Mouse (Mus musculus): ENCODE measurements around the gene Gpank1. TPM values are rescaled to one million over a fixed set of nuclear protein-coding genes. Genes with fewer than 3 reads are reported as not detected.

Gene Gpank1
- total and polyA plus RNA-seq, 3 experiments: 40.4 to 44.7 TPM; not detected in 1

- Histone ChIP-seq H3K79me2 (ENCODE audit: control insufficient read depth, insufficient read depth, low read length, poor library complexity) (no peaks in the 10 kb centered on the region), H3K4me3 (ENCODE audit: control insufficient read depth in 1 of 2, insufficient read depth in 1 of 2, low read depth in 2 of 2, low read length in 2 of 2) (no peak within 1 kb of the TSS), H3K27ac (ENCODE audit: control insufficient read depth, low read depth, low read length) (no peak within 1 kb of the TSS), H3K36me3 (ENCODE audit: control insufficient read depth in 1 of 2, insufficient read depth in 2 of 2, low read length in 2 of 2) (peaks cover 0 to 26% of the 10 kb centered on the region in 2 experiments; a peak in 2 of 4 replicates), H3K9me3 (replicated peaks; ENCODE audit: insufficient read depth, low read length) (no peaks in the 10 kb centered on the region), H3K9ac (ENCODE audit: control insufficient read depth, low read depth, low read length, poor library complexity, severe bottlenecking) (no peak within 1 kb of the TSS), H3K27me3 (ENCODE audit: control insufficient read depth in 1 of 2, insufficient read depth in 2 of 2, low read length in 2 of 2) (no peaks in the 10 kb centered on the region), H3K4me1 (ENCODE audit: control insufficient read depth in 1 of 2, insufficient read depth in 2 of 2, low read length in 2 of 2) (peaks cover 18 to 24% of the 10 kb centered on the region in 2 experiments; a peak in 3 of 4 replicates)
- TF ChIP-seq ELF1 (IDR thresholded peaks at IDR 0.05; ENCODE audit: low read depth, low read length): no peak
- no peak for TF ChIP-seq HCFC1 (IDR thresholded peaks at IDR 0.05; ENCODE audit: low read depth, low read length)
- TF ChIP-seq RAD21 (IDR thresholded peaks at IDR 0.05; ENCODE audit: low read depth, low read length): no peak
- TF ChIP-seq CHD1 (IDR thresholded peaks at IDR 0.05; ENCODE audit: low read depth, low read length): no peak
- TF ChIP-seq EP300 (IDR thresholded peaks at IDR 0.05; ENCODE audit: low read depth in 1 of 2, low read length in 2 of 2): no peak
- no peak for TF ChIP-seq JUND (IDR thresholded peaks at IDR 0.05; ENCODE audit: low read depth, low read length)
- no peak for TF ChIP-seq BHLHE40 (IDR thresholded peaks at IDR 0.05; ENCODE audit: borderline replicate concordance, low read depth, low read length)
- no peak for TF ChIP-seq NELFE (IDR thresholded peaks at IDR 0.05; ENCODE audit: low read depth, low read length)
- TF ChIP-seq TBP (IDR thresholded peaks at IDR 0.05; ENCODE audit: low read depth, low read length): no peak
- DNase-seq (ENCODE audit: low read depth, low spot score): no peak
Measured at GRCm38 (mm10) chr17:35108097-35108496, 13.2 kb upstream of the Gpank1 start, which contains the start of gene Ly6g5c. TSS of gene Ly6g5c (plus strand) at chr17:35108279.

- Histone ChIP-seq H3K36me3 (ENCODE audit: control insufficient read depth in 1 of 2, insufficient read depth in 2 of 2, low read length in 2 of 2) (peaks cover 0 to 6% of the 10 kb centered on the region in 2 experiments; a peak in 2 of 4 replicates), H3K9ac (ENCODE audit: control insufficient read depth, low read depth, low read length, poor library complexity, severe bottlenecking) (no peak overlapping the region), H3K27me3 (ENCODE audit: control insufficient read depth in 1 of 2, insufficient read depth in 2 of 2, low read length in 2 of 2) (no peaks in the 10 kb centered on the region), H3K27ac (ENCODE audit: control insufficient read depth, low read depth, low read length) (no peak overlapping the region), H3K9me3 (replicated peaks; ENCODE audit: insufficient read depth, low read length) (no peaks in the 10 kb centered on the region), H3K4me3 (ENCODE audit: control insufficient read depth in 1 of 2, insufficient read depth in 1 of 2, low read depth in 2 of 2, low read length in 2 of 2) (no peak overlapping the region), H3K79me2 (ENCODE audit: control insufficient read depth, insufficient read depth, low read length, poor library complexity) (no peaks in the 10 kb centered on the region), H3K4me1 (ENCODE audit: control insufficient read depth in 1 of 2, insufficient read depth in 2 of 2, low read length in 2 of 2) (peaks cover 0 to 9% of the 10 kb centered on the region in 2 experiments; a peak in 2 of 4 replicates)
- no peak for DNase-seq (ENCODE audit: low read depth, low spot score)
- TF ChIP-seq BHLHE40 (IDR thresholded peaks at IDR 0.05; ENCODE audit: borderline replicate concordance, low read depth, low read length): no peak
- no peak for TF ChIP-seq ELF1 (IDR thresholded peaks at IDR 0.05; ENCODE audit: low read depth, low read length)
- TF ChIP-seq CTCF (IDR thresholded peaks at IDR 0.05 in 2 of 3, conservative IDR thresholded peaks at IDR 0.05 in 1 of 3; ENCODE audit: control insufficient read depth in 1 of 3, insufficient read depth in 1 of 3, low read depth in 2 of 3, low read length in 3 of 3, poor library complexity in 1 of 3, severe bottlenecking in 1 of 3): no peak
- no peak for TF ChIP-seq MEF2A (IDR thresholded peaks at IDR 0.05; ENCODE audit: extremely low read depth, insufficient replicate concordance, low read depth, low read length, poor library complexity, severe bottlenecking)
- no peak for TF ChIP-seq SMC3 (IDR thresholded peaks at IDR 0.05; ENCODE audit: low read depth, low read length)
- no peak for TF ChIP-seq USF2 (IDR thresholded peaks at IDR 0.05; ENCODE audit: borderline replicate concordance in 1 of 2, insufficient read depth in 1 of 2, low read depth in 1 of 2, low read length in 2 of 2)
- TF ChIP-seq POLR2AphosphoS2 (IDR thresholded peaks at IDR 0.05; ENCODE audit: low read length): no peak
- TF ChIP-seq ZNF384 (IDR thresholded peaks at IDR 0.05; ENCODE audit: low read depth, low read length): no peak
- TF ChIP-seq CHD2 (IDR thresholded peaks at IDR 0.05; ENCODE audit: low read length): no peak
- TF ChIP-seq KAT2A (conservative IDR thresholded peaks at IDR 0.05; ENCODE audit: low read depth, low read length): no peak
- no peak for TF ChIP-seq MAX (IDR thresholded peaks at IDR 0.05; ENCODE audit: low read length)
- TF ChIP-seq SIN3A (IDR thresholded peaks at IDR 0.05; ENCODE audit: low read length): no peak
- TF ChIP-seq GATA1 (IDR thresholded peaks at IDR 0.05; ENCODE audit: low read depth, low read length): no peak
- TF ChIP-seq GABPA (IDR thresholded peaks at IDR 0.05; ENCODE audit: low read depth, low read length): no peak
Measured at GRCm38 (mm10) chr17:35111774-35112173, 9.5 kb upstream of the Gpank1 start.
